Mouse (Mus musculus) midbrain, postnatal 0 days (tissue): ENCODE measurements at regions not wholly inside any gene's neighbourhood (a gene's known extent, or its start where the extent isn't known, plus 50 kb on each side); places are given as distances from the start of the nearest gene placed in this dataset.

ENCODE experiments used
- ATAC-seq: fragments of 200-750 bp; cut with Nextera tagmentation; 2 replicates; pipeline ENCODE4 v1.8.0; 2017; ENCODE audit warnings: moderate number of reproducible peaks, mild to moderate bottlenecking, moderate TSS enrichment, moderate library complexity; ENCODE audit not compliant: low FRiP score
- DNase-seq: peaks from one replicate; pipeline ENCODE4 v3.0.0-alpha.2; 2015; ENCODE audit warnings: low spot score
- H3K27ac ChIP-seq: fragments of 300-500 bp; sonication (generic); 2 replicates; pipeline ENCODE4 v1.5.1; 2014; ENCODE audit warnings: low read depth, mild to moderate bottlenecking, low read length, mixed read lengths
- H3K27me3 ChIP-seq: fragments of 300-500 bp; sonication (generic); 2 replicates; pipeline ENCODE4 v1.6.1; 2014; ENCODE audit warnings: low read length, control low read depth, mixed read lengths; ENCODE audit not compliant: insufficient read depth
- H3K36me3 ChIP-seq: fragments of 300-500 bp; sonication (generic); 2 replicates; pipeline ENCODE4 v1.6.1; 2014; ENCODE audit warnings: low read length, control low read depth, mixed read lengths; ENCODE audit not compliant: insufficient read depth
- H3K4me1 ChIP-seq: fragments of 300-500 bp; sonication (generic); 2 replicates; pipeline ENCODE4 v1.6.1; 2014; ENCODE audit warnings: mild to moderate bottlenecking, control low read depth, antibody characterized with exemption, low read length, mixed read lengths; ENCODE audit not compliant: insufficient read depth
- H3K4me2 ChIP-seq: fragments of 300-500 bp; sonication (generic); 2 replicates; pipeline ENCODE4 v1.6.1; 2014; ENCODE audit warnings: low read depth, mild to moderate bottlenecking, low read length, mixed read lengths; ENCODE audit not compliant: poor library complexity, severe bottlenecking
- H3K4me3 ChIP-seq: fragments of 300-500 bp; sonication (generic); 2 replicates; pipeline ENCODE4 v1.5.1; 2014; ENCODE audit warnings: low read depth, mild to moderate bottlenecking, low read length, moderate library complexity
- H3K9ac ChIP-seq: fragments of 300-500 bp; sonication (generic); replicated peaks from 2 replicates; pipeline ENCODE4 v1.6.1; 2014; ENCODE audit warnings: mild to moderate bottlenecking, low read length, moderate library complexity, mixed read lengths; ENCODE audit not compliant: poor library complexity, severe bottlenecking
- H3K9me3 ChIP-seq: fragments of 300-500 bp; sonication (generic); 2 replicates; pipeline ENCODE4 v1.6.1; 2016; ENCODE audit warnings: low read length, control low read depth
- CTCF ChIP-seq: IDR thresholded peaks from 2 replicates; pipeline ENCODE4 v1.5.1; 2016; ENCODE audit warnings: antibody characterized with exemption, mild to moderate bottlenecking
- WGBS: fragments of 180-500 bp; shearing (Covaris S2); extraction: QIAGEN DNeasy Blood & Tissue Kit; methylation state at CpG from one replicate; pipeline ENCODE4 v1.1.7; 2014; 5-methylcytosine and 5-hydroxymethylcytosine counted together

DNA sequence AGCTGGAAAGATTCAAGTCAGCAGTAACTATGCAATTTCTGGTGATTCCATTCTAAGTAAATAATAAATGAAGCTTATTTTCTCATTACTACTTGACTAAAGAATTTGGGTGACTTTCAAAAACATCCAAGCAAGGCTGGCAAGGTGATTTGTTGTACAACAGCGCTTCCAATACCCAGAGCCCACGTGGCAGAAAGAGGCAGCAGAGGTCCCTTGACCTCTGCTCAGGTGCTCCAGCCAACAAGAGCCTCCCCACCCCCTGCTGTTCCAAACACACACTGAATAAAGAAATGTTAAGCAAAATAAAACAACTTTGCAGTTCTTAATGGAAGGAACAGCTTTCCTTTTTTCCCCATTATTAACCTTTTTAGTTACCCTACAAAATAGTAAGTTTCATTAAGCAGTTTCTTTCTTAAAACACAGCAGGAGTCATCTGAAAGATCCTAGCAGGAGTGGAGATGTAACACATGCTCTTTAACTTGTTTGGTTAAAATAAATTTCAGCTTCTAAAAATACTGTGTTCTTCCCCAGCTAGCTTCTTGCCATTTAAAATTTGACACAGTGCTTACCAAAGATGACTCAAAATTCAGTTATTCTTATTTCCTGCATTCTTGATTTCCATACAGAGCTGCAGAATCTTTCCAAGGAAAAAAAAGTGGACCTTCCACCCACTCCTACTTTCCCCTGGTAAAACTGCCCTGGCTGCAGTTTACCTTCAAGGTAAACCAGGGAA is 92.3 kb upstream of the Tbl1xr1 start:
- no peak for TF ChIP-seq CTCF
- no peak overlapping the region for H3K4me2 ChIP-seq
- H3K4me1 ChIP-seq, result no peaks in the 10 kb centered on the region
- no peak overlapping the region for H3K27ac ChIP-seq
- no peak for ATAC-seq
- H3K9me3 ChIP-seq, result no peaks in the 10 kb centered on the region
- no peak overlapping the region for H3K9ac ChIP-seq
- no peak overlapping the region for H3K4me3 ChIP-seq
- no peaks in the 10 kb centered on the region for H3K36me3 ChIP-seq
- H3K27me3 ChIP-seq, result no peaks in the 10 kb centered on the region
- WGBS, result 30% methylated on average over 2 of the region's 2 CpGs
- DNase-seq, result no peak

GRCm38 (mm10) chr3:21984807-21985206 is 91.6 kb upstream of the Tbl1xr1 start:
- 57% methylated on average over 2 of the region's 2 CpGs for WGBS
- H3K4me2 ChIP-seq, result no peak overlapping the region
- H3K27ac ChIP-seq, result no peak overlapping the region
- H3K27me3 ChIP-seq, result no peaks in the 10 kb centered on the region
- no peaks in the 10 kb centered on the region for H3K4me1 ChIP-seq
- no peak for TF ChIP-seq CTCF
- no peaks in the 10 kb centered on the region for H3K36me3 ChIP-seq
- ATAC-seq (no peak), DNase-seq (no peak)
- no peak overlapping the region for H3K4me3 ChIP-seq
- H3K9ac ChIP-seq, result no peak overlapping the region
- no peaks in the 10 kb centered on the region for H3K9me3 ChIP-seq

GRCm38 (mm10) chr3:21986164-21986892 is 90.1 kb upstream of the Tbl1xr1 start:
- WGBS, result 90% methylated on average over 5 of the region's 5 CpGs
- Histone ChIP-seq H3K9me3 (no peaks in the 10 kb centered on the region), H3K27me3 (no peaks in the 10 kb centered on the region), H3K4me3 (no peak overlapping the region), H3K36me3 (no peaks in the 10 kb centered on the region), H3K4me1 (no peaks in the 10 kb centered on the region), H3K27ac (no peak overlapping the region), H3K4me2 (no peak overlapping the region), H3K9ac (no peak overlapping the region)
- DNase-seq (no peak), ATAC-seq (no peak)
- no peak for TF ChIP-seq CTCF

DNA sequence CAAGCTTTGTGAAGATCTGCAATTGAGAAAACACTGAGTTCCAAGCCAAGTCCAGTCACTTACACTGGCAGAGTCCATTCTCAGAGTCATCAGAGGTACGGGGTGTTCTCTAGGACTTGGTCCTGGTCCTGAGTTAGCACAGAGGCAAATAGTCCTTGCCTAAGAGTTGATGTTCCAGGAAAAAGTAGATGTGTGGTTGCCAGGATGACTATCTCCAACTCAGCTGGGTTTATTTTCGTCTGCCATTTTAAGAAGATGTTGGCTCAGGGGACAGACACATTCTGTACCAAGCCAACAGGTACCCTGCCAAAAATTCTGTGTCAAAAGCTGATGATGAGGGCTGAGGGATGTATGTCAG is 89.6 kb upstream of the Tbl1xr1 start:
- Histone ChIP-seq H3K27me3 (no peaks in the 10 kb centered on the region), H3K9me3 (no peaks in the 10 kb centered on the region), H3K9ac (no peak overlapping the region), H3K4me2 (no peak overlapping the region), H3K27ac (no peak overlapping the region), H3K36me3 (no peaks in the 10 kb centered on the region), H3K4me1 (no peaks in the 10 kb centered on the region), H3K4me3 (no peak overlapping the region)
- TF ChIP-seq CTCF, result no peak
- DNase-seq (no peak), ATAC-seq (no peak)
- 92% methylated on average over 2 of the region's 2 CpGs for WGBS

GRCm38 (mm10) chr3:21987455-21988009 is 88.9 kb upstream of the Tbl1xr1 start:
- no peak overlapping the region for H3K4me2 ChIP-seq
- H3K27me3 ChIP-seq, result no peaks in the 10 kb centered on the region
- H3K9ac ChIP-seq, result no peak overlapping the region
- H3K36me3 ChIP-seq, result no peaks in the 10 kb centered on the region
- H3K27ac ChIP-seq, result no peak overlapping the region
- WGBS, result 89% methylated on average over 5 of the region's 5 CpGs
- ATAC-seq (no peak), DNase-seq (no peak)
- TF ChIP-seq CTCF, result no peak
- H3K9me3 ChIP-seq, result no peaks in the 10 kb centered on the region
- no peak overlapping the region for H3K4me3 ChIP-seq
- H3K4me1 ChIP-seq, result no peaks in the 10 kb centered on the region

DNA sequence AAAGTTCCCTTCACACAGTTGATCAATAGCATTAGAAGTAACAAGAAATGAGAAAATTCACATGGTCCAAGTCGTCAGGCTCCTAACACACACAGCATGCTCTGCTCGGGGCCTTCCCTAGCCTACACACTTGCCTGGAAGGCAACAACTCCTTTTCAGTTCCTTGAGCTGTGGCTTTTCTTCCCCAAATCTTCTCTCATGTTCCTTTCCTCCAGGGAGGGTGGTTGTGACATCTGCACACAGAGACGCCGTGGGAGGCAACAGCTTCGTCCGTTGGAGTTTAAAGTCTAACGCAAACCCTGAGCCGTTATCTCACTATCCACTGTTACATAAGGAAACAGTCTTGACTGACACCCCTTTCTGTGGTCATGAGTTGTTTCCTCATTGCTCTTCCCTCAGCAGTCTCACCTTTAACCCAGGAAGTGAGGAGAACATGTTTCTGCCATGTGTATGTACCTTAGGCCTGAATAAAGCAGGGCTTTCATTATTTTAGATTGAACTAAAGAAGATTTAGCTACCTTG is 88.4 kb upstream of the Tbl1xr1 start:
- H3K4me3 ChIP-seq, result no peak overlapping the region
- DNase-seq (no peak), ATAC-seq (no peak)
- 94% methylated on average over 8 of the region's 8 CpGs for WGBS
- no peaks in the 10 kb centered on the region for H3K4me1 ChIP-seq
- TF ChIP-seq CTCF, result no peak
- H3K27ac ChIP-seq, result no peak overlapping the region
- H3K36me3 ChIP-seq, result no peaks in the 10 kb centered on the region
- no peaks in the 10 kb centered on the region for H3K9me3 ChIP-seq
- no peak overlapping the region for H3K9ac ChIP-seq
- H3K4me2 ChIP-seq, result no peak overlapping the region
- H3K27me3 ChIP-seq, result no peaks in the 10 kb centered on the region
